Mouse (Mus musculus): ENCODE measurements around the gene Col16a1. TPM values are rescaled to one million over a fixed set of nuclear protein-coding genes. Genes with fewer than 3 reads are reported as not detected.
A peak's percentile ranks its signal among the peaks of the same experiment; 100 is the strongest.

Col16a1 gene
- total RNA-seq, 2 experiments from 2014 or later: 12.4 to 16.3 TPM

DNA sequence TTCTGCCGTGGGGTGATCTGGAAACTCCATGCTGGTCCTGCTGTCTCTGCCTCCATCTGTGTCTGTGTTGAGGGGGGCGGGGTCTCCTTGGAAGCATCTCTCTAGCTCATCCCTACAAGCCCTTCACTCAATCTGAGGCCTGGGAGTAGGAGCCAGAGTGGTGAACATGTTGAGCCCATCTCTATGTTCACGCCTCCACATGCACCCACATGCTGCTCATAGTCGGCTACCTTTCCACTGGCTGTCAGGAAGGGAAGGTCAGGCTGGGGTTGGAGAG is 501 bp downstream of the Col16a1 start:
- DNase-seq: no peak

DNA sequence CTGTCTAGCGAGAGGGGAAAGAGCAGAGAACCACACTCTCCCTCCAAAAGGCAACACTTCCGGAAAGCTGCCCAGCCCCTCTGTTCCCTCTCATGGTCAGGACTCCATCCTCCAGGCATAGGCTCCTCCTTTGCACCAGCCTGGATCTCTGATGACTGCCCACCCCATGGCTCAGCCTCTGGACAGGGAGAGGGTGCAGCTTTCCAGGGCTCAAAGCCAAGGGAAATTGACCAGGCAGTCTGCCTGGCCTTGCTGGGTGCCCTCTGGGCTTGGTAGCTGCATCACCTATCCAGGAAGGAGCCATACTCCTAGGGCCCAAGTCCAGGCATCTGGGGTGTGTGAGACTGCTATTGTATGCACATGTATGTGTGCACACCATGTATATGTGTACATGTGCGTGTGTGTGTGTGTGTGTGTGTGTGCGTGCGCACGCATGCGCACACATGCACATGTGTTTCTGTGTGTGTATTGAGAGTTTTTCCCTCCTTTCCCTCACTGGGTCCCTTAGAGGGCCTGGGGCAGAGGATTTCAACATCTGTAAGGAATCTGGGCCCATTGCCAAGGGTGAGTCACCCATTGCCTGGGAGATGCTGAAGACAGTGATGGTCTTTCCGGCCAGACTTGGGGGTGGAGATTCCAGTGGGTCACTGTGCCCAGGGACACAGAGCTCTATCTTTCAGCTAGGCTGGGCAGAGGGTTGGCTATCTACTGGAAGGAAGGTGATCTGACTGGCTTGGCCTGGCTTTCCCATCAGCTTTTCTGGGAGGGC is 2.6 kb downstream of the Col16a1 start:
- no peak for DNase-seq

DNA sequence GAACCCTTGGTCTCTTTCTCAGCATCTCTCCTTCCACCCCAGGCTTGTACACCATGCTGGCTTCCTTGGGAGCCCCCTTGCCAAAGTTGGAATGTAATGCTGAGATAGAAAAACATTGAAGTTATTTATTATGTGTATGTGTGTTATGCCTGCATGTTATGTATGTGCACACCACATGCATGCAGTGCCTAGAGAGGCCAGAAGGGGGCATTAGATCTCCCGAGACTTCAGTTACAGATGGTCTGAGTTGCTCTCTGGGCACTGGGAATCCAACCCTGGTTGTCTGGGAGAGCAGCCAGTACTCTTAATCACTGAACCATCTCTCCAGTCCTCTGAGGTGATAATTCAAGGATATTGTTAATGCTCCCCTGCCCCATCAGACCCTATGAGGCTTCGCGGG is 4.6 kb downstream of the Col16a1 start:
- no peak for DNase-seq

DNA sequence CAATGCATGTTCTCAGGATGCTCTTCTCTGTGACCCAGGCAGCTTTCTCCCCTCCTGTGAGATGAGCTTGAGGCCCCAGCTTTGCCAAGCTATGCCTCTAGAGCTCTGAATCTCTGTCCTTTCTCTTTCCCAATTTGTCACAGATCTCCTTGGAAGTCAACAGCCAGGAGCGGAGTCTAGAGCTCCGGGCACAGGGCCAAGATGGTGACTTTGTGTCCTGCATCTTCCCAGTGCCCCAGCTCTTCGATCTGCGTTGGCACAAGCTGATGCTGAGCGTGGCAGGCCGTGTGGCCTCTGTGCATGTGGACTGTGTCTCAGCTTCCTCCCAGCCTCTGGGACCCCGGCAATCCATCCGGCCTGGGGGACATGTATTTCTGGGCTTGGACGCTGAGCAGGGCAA is 5.5 kb downstream of the Col16a1 start:
- no peak for DNase-seq

DNA sequence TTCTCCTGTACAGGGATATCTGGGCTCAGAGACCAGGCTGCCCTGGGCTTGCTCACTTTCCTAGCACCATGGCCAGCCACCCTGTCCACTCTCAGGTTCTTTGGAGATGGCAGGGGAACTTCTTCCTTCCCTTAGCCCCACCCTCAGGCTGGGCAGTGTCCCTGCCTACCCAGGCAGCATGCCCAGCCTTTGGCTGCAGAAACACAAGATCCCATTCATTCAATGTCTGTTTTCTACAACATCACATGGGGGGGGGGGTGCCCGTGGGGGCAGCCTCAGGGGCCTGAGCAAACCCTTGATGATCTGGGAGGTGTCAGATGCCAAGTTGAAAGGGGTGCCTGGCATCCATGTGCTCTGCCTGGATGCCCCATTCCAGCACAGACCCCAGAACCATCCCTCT is 7.1 kb downstream of the Col16a1 start:
- peak in 1 of 2 experiments; percentile 30 for DNase-seq

- DNase-seq: no peak
Measured at GRCm38 (mm10) chr4:130055160-130056010, 7.7 kb downstream of the Col16a1 start.

DNA sequence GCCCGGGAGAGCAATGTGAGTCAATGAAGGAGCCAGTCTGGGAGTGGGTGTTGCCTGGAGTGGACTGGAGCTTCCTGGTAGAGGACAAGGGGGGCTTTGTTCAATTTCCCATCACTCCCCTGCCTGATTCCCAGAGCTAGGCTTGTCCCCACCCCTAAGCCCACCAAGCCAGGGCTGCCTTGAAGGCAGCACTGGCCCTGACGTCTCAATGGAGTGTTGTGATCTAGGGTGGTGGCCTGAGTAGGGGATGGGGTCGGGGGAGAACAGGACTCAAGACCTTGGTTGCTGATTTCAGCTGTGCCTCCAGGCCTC is 8.3 kb downstream of the Col16a1 start:
- DNase-seq: no peak

GRCm38 (mm10) chr4:130056471-130056870 is 8.8 kb downstream of the Col16a1 start:
- DNase-seq: no peak

DNA sequence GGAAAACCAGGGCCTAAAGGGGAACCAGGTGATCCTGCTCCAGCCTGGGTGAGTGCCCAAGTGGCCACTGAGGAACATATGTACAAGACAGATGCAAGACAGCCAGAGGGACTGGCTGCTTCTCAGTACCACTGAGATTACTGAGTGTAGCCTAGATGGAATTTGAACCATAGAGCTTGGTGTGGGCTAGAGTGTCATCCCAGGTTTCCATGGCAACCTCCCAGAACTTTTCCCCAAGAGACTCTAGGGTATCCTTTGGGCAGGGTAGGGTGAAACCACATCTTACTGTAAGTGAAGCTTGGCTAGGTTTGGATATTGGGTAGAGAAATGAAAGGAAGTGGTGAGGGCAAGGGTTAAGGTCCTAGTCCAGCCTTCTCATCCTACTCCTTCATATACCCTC is 13.3 kb downstream of the Col16a1 start:
- no peak for DNase-seq

- DNase-seq: no peak
Measured at GRCm38 (mm10) chr4:130063191-130063590, 15.6 kb downstream of the Col16a1 start.

GRCm38 (mm10) chr4:130066816-130067215 is 19.2 kb downstream of the Col16a1 start:
- DNase-seq: no peak

GRCm38 (mm10) chr4:130070523-130070922 is 22.9 kb downstream of the Col16a1 start:
- no peak for DNase-seq

DNA sequence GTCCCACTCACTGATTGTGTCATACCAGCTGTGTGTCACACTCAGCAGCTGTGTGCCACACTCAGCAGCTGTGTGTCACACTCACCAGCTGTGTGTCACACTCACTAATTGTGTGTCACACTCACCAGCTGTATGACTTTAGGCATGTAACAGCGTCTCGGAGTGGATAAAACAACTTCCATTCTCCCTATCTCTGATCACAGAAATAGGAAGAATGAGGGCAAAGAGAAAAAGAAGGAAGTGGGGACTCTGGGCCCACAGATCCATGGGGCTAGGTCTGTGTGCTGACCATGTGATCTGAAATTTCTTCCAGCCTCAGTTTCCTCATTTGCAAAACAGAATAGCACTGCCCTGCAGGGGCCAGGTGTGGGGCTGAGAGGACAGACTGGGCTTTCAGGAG is 24.1 kb downstream of the Col16a1 start:
- no peak for DNase-seq

- DNase-seq: no peak
Measured at GRCm38 (mm10) chr4:130073367-130073766, 25.7 kb downstream of the Col16a1 start.

DNA sequence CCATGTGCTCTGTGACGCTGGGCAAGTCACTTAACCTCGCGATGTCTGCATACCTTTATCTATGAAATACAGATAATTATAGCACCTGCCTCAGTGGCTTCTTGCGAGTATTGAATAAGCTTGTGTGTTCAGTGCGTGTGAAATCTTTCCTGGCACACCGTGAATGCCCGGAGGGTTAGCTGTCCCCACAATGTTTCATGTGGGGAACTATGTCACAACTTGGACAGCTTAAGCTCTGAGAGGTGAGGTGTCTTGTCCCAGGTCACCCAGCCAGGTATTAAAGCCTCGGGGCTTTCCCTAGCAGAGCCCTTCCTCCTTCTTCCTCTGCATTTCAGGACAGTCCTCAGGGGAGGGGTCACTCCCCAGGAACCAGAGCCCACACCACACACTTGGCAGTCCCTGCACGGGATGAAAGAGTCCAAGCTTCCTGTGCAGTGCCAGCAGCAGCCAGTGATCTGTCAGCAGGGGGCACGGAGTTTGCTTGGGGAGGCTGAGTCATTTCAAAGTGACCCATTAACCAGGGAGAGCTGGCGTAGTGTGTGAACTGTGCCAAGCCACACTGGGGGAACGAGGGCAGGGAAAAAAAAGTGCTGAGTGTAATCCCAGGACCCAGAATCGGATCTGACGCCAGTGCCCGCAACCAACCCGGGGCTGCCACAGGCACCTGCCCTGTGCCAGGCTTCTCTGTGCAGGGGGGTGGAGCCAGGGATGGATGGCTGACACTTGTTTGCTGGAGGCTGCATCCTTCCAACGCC is 27.3 kb downstream of the Col16a1 start:
- DNase-seq: peak; percentile 45 to 50

DNA sequence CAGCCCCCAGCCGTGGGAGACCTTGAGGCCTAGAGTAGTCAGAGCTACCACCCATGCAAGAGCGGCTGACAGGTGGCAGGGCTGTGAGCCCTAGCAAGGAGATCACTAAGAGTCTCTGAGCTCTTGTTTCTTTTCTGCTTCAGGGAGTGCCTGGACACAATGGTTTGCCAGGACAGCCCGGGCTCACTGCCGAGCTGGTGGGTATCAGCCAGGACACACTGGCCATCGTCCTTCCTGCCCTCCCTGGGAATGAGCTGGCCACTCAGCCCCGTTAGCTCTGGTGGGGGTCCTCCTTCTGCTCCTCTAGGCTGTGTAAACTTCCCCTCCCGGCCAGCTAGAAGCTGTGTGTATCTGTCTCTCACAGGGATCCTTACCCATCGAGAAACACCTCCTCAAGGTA is 29.2 kb downstream of the Col16a1 start:
- no peak for DNase-seq

- peak in 1 of 2 experiments; percentile 15 for DNase-seq
Measured at GRCm38 (mm10) chr4:130078816-130079485, 31.3 kb downstream of the Col16a1 start.

- DNase-seq: no peak
Measured at GRCm38 (mm10) chr4:130079521-130079920, 31.9 kb downstream of the Col16a1 start.

- DNase-seq: peak; percentile 68 to 69
Measured at GRCm38 (mm10) chr4:130081345-130082190, 33.9 kb downstream of the Col16a1 start.

DNA sequence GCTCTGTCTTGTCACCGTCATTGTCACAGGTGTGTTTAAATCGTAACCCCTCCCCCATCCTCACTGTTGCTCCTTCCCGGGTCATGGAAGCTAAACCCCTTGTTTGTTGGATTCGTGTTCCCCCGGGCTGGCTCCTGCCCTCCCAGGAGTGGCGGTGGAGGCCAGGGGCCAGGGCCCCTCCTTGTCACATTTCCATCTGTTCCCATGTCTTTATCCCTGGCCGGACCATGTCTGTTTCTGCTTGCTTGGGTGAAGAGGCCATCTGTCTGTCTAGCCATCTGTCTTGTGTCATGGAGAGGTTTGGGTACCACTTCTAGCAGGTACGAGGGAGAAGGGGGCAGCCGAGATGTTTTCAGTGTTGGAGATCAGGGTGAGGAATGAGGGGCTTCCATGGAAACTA is 34.6 kb downstream of the Col16a1 start:
- DNase-seq: no peak

GRCm38 (mm10) chr4:130084331-130084945 is 36.8 kb downstream of the Col16a1 start:
- no peak for DNase-seq

Measured in layer of hippocampus, postnatal 36 days (tissue).